9 mouse cellular contexts compared by ENCODE assay signal in the genomic region with DNA sequence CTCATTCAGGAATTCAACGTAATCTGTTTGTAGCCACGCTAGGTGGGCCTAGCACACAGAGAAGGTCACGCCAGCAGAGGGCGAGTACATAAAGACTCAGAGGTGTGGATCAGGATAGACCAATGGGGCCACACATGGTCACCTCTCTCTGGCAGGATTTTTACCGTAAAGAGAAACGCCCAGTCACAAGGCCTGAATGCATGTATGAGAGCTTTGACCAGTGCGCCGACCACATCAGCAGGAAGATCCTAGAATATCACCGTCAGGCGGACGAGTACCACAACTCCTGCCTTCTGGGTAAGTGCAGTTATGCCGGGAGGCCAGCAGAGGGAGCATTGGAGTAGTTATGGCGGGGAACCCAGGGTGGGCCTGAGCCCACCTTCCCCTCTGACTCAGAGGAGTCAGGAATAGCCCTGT. TPM values are rescaled to one million over a fixed set of nuclear protein-coding genes. Genes with fewer than 3 reads are reported as not detected.
DNase-seq lines count a peak whose midpoint lies in the region; ATAC-seq lines count a peak whose summit lies in the region.
"Had no signal": no experiment of that assay in that cellular context is flagged by ENCODE, and none has a peak within 500 bp of the region (broad histone marks: within the 10 kb centered on the region; RNA-seq: fewer than 3 reads in every experiment).

No protein-coding gene starts in this region.

- peak; percentile 20 for DNase-seq in right cerebral cortex, adult 18-20 months
- no peak for DNase-seq in right cerebral cortex, postnatal 36 days (ENCODE audit: low spot score in 2 of 2)
- peak; percentile 6 for DNase-seq in cerebellum, adult 9-11 months
- DNase-seq in forelimb bud, embryonic 11.5 days (ENCODE audit: low read depth, low spot score), result peak; percentile 79
- peak; percentile 55 for DNase-seq in induced T-regulatory cell, adult 2 months (ENCODE audit: low read depth)
- peak; percentile 79 for DNase-seq in limb, embryonic 10.5 days (ENCODE audit: low spot score)
- DNase-seq in midbrain, embryonic 10.5 days (ENCODE audit: low spot score), result peak; percentile 72

- H3K36me3 ChIP-seq in limb, embryonic 10.5 days, result no peaks in the 10 kb centered on the region
- no peaks in the 10 kb centered on the region for H3K36me3 ChIP-seq in midbrain, embryonic 10.5 days
- no peaks in the 10 kb centered on the region for H3K36me3 ChIP-seq in stomach, embryonic 16.5 days (ENCODE audit: control insufficient read depth, insufficient read depth, low read length)
- H3K36me3 ChIP-seq: neural tube, embryonic 13.5 days had no signal

- peak overlapping the region; percentile 31 for H3K4me2 ChIP-seq in stomach, embryonic 16.5 days (ENCODE audit: low read depth, low read length)
- H3K4me2 ChIP-seq: neural tube, embryonic 13.5 days had no signal

- no peaks in the 10 kb centered on the region for H3K4me1 ChIP-seq in limb, embryonic 10.5 days
- peaks cover 4% of the 10 kb centered on the region; the same call in 1 of the 2 replicates for H3K4me1 ChIP-seq in midbrain, embryonic 10.5 days
- H3K4me1 ChIP-seq in stomach, embryonic 16.5 days (ENCODE audit: control insufficient read depth, insufficient read depth, low read length), result peaks cover 5% of the 10 kb centered on the region; the same call in 1 of the 2 replicates
- H3K4me1 ChIP-seq: neural tube, embryonic 13.5 days had no signal

- no peaks in the 10 kb centered on the region for H3K9me3 ChIP-seq in limb, embryonic 10.5 days (replicated peaks)
- H3K9me3 ChIP-seq in midbrain, embryonic 10.5 days (replicated peaks), result no peaks in the 10 kb centered on the region
- H3K9me3 ChIP-seq in stomach, embryonic 16.5 days (replicated peaks; ENCODE audit: control insufficient read depth, low read length), result no peaks in the 10 kb centered on the region
- H3K9me3 ChIP-seq: neural tube, embryonic 13.5 days had no signal

- ATAC-seq in stomach, embryonic 16.5 days (ENCODE audit: insufficient read depth, low FRiP score), result 0 out of 2 replicates have a peak, but pooled peaks have one; percentile 58

- H3K27me3 ChIP-seq in limb, embryonic 10.5 days (ENCODE audit: low read depth, poor library complexity, severe bottlenecking), result no peaks in the 10 kb centered on the region
- H3K27me3 ChIP-seq in midbrain, embryonic 10.5 days (ENCODE audit: low read depth, poor library complexity, severe bottlenecking), result no peaks in the 10 kb centered on the region
- no peaks in the 10 kb centered on the region for H3K27me3 ChIP-seq in stomach, embryonic 16.5 days (ENCODE audit: control insufficient read depth, insufficient read depth, low read length)
- H3K27me3 ChIP-seq: neural tube, embryonic 13.5 days had no signal

- 30% methylated on average over 13 of the region's 13 CpGs for WGBS in limb, embryonic 10.5 days
- 31% methylated on average over 13 of the region's 13 CpGs for WGBS in midbrain, embryonic 10.5 days
- WGBS in stomach, embryonic 16.5 days, result 23% methylated on average over 13 of the region's 13 CpGs

- no peak overlapping the region for H3K9ac ChIP-seq in stomach, embryonic 16.5 days (ENCODE audit: low read length)
- H3K9ac ChIP-seq: neural tube, embryonic 13.5 days had no signal

- no peak overlapping the region for H3K4me3 ChIP-seq in limb, embryonic 10.5 days
- no peak overlapping the region for H3K4me3 ChIP-seq in midbrain, embryonic 10.5 days
- no peak overlapping the region for H3K4me3 ChIP-seq in stomach, embryonic 16.5 days (replicated peaks; ENCODE audit: low read length)
- H3K4me3 ChIP-seq: neural tube, embryonic 13.5 days had no signal

- H3K27ac ChIP-seq in limb, embryonic 10.5 days, result no peak overlapping the region
- H3K27ac ChIP-seq in midbrain, embryonic 10.5 days (replicated peaks), result no peak overlapping the region
- H3K27ac ChIP-seq in stomach, embryonic 16.5 days (ENCODE audit: low read length), result no peak overlapping the region
- H3K27ac ChIP-seq: neural tube, embryonic 13.5 days had no signal

RNA-seq across cellular contexts. Expression of a gene that starts 23.5 kb away (rescaled TPM):
- polyA plus RNA-seq in limb, embryonic 10.5 days (2016; fragmentation: Nextera tagmentation; extraction: Ambion mirVana), result 3.1 and 4.9 TPM in 2 replicates
- 10.4 and 10.9 TPM in 2 replicates for polyA plus RNA-seq in midbrain, embryonic 10.5 days (2016; fragmentation: Nextera tagmentation; extraction: Ambion mirVana)
- 22.6 and 24.5 TPM in 2 replicates for polyA plus RNA-seq in stomach, embryonic 16.5 days (2015; fragmentation: Nextera tagmentation; extraction: Ambion mirVana)

RNA-seq across cellular contexts. Expression of a gene that starts 51.5 kb away (rescaled TPM):
- not detected in 2 replicates for polyA plus RNA-seq in limb, embryonic 10.5 days (2016; fragmentation: Nextera tagmentation; extraction: Ambion mirVana)
- polyA plus RNA-seq in midbrain, embryonic 10.5 days (2016; fragmentation: Nextera tagmentation; extraction: Ambion mirVana), result 0.02 TPM in 1 of 2 replicates, not detected in the other
- 0.22 and 0.28 TPM in 2 replicates for polyA plus RNA-seq in stomach, embryonic 16.5 days (2015; fragmentation: Nextera tagmentation; extraction: Ambion mirVana)

Comparison
In these comparisons a context has a peak if more than half of its experiments do, and no peak if none do; other contexts are left out.
1. DNase-seq: peak in right cerebral cortex, adult 18-20 months (single experiment), cerebellum, adult 9-11 months (single experiment), forelimb bud, embryonic 11.5 days (single experiment), induced T-regulatory cell, adult 2 months (single experiment), limb, embryonic 10.5 days (single experiment) and midbrain, embryonic 10.5 days (single experiment); none in right cerebral cortex, postnatal 36 days (0 of 2).